Mouse (Mus musculus) C2C12 (cell line): ENCODE data around the gene Mccc2.

Source experiments
- CEBPB ChIP-seq: IDR thresholded peaks from one replicate; pipeline ENCODE4 v1.6.1; 2011; ENCODE audit warnings: low read depth, mild to moderate bottlenecking, control low read depth, moderate library complexity
- CTCF ChIP-seq: IDR thresholded peaks from one replicate; pipeline ENCODE4 v1.5.1; 2011; ENCODE audit not compliant: control insufficient read depth, insufficient read depth, insufficient read length
- MAX ChIP-seq: IDR thresholded peaks from one replicate; pipeline ENCODE4 v1.6.1; 2011; ENCODE audit warnings: mild to moderate bottlenecking, control low read depth
- MYOD1 ChIP-seq: IDR thresholded peaks from one replicate; pipeline ENCODE4 v1.6.1; 2011; ENCODE audit warnings: low read depth; ENCODE audit not compliant: control insufficient read depth, insufficient read length
- MYOG ChIP-seq: IDR thresholded peaks from one replicate; pipeline ENCODE4 v1.6.1; 2011; ENCODE audit not compliant: control insufficient read depth, insufficient read length; ENCODE audit errors: extremely low read depth
- USF1 ChIP-seq: IDR thresholded peaks from one replicate; pipeline ENCODE4 v1.6.1; 2011; ENCODE audit warnings: low read depth, mild to moderate bottlenecking, control low read depth, moderate library complexity

- TF ChIP-seq CTCF (no peak), USF1 (no peak), MAX (no peak), CEBPB (no peak), MYOD1 (no peak), MYOG (no peak)
Measured at GRCm38 (mm10) chr13:99915632-99916031, 99.8 kb downstream of the Mccc2 start.
